ENCODE assay signal across 9 mouse cellular contexts in the genomic region with DNA sequence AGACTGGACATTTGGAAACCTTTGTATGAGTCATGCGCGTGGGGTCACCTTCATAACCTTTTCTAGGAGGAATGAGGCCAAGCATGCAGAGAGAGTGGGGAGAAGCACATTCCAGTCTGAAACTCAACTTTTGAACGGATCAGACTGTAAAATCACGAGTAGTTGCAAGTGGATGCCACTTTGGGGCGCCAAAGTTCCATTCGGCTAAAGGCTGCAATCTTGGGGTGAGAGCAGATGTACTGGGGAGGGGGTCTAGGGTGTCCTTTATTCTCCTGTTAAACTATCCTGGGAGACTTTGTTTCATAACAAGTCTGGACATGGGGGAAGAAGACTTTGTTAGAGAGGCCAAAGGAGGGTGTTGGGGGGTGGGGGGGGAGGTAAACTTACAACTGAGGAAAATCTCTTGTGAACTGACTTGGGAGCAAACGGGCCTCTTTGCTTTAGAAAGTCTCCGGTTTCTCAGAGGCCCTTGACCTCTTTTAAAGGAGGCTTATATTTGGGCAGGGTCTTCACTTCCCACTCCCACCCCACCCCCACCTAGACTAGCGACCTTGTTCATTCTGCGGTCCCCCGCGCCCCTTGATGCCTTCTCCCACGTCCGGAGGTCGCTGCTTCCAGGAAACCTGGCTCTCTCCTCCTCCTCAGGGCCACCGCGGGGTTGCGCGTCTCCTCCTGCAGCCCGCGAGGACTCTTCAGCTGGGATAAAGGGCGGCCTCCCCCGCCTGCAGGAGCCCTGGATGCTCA. TPM values are rescaled to one million over a fixed set of nuclear protein-coding genes. Genes with fewer than 3 reads are reported as not detected.
DNase-seq lines count a peak whose midpoint lies in the region; ATAC-seq and TF ChIP-seq lines count a peak whose summit lies in the region.
"Had no signal": no experiment of that assay in that cellular context is flagged by ENCODE, and none has a peak within 500 bp of the region (broad histone marks: within the 10 kb centered on the region; RNA-seq: fewer than 3 reads in every experiment).

No protein-coding gene starts in this region.

- DNase-seq in heart, adult 8-10 months (ENCODE audit: low spot score) = no peak
- DNase-seq in ES-E14 (ENCODE audit: low read depth, low spot score) = no peak
- peak; percentile 80 for DNase-seq in embryonic facial prominence, embryonic 10.5 days (ENCODE audit: low spot score)
- DNase-seq in hindbrain, postnatal 0 days (ENCODE audit: low spot score) = peak; percentile 91
- DNase-seq in mesoderm, embryonic 11.5 days (ENCODE audit: low read depth, low spot score) = peak; percentile 84
- DNase-seq in MN1 (ENCODE audit: low spot score) = no peak

- peak; percentile 92 for TF ChIP-seq CTCF in hindbrain, postnatal 0 days (IDR thresholded peaks at IDR 0.05; ENCODE audit: low read depth)

- H3K4me3 ChIP-seq in heart, embryonic 14.5 days (ENCODE audit: control insufficient read depth in 1 of 2, insufficient read depth in 1 of 2, low read depth in 1 of 2, low read length in 2 of 2) = peak overlapping the region; percentile 28 to 38
- H3K4me3 ChIP-seq in ES-E14 (ENCODE audit: insufficient read depth in 1 of 2, low read depth in 1 of 2, low read length in 2 of 2, poor library complexity in 1 of 2, severe bottlenecking in 1 of 2) = peak overlapping the region; percentile 57 to 58
- peak overlapping the region; percentile 58 for H3K4me3 ChIP-seq in embryonic facial prominence, embryonic 10.5 days
- H3K4me3 ChIP-seq in hindbrain, postnatal 0 days (ENCODE audit: low read length) = peak overlapping the region; percentile 44
- H3K4me3 ChIP-seq: liver, embryonic 15.5 days had no signal

- H3K4me2 ChIP-seq in heart, embryonic 14.5 days (ENCODE audit: low read length) = peak overlapping the region; percentile 68
- H3K4me2 ChIP-seq in hindbrain, postnatal 0 days (ENCODE audit: low read depth, low read length) = peak overlapping the region; percentile 90
- H3K4me2 ChIP-seq: liver, embryonic 15.5 days had no signal

- in situ Hi-C loops in ES-E14 (cut with MboI; ENCODE audit: low sequenced_read_pairs in 2 of 2, unreplicated experiment in 2 of 2) = no loop called here

- peaks cover 2 to 5% of the 10 kb centered on the region in 2 experiments; a peak in 1 of 4 replicates for H3K4me1 ChIP-seq in heart, embryonic 14.5 days (ENCODE audit: control insufficient read depth in 2 of 2, insufficient read depth in 2 of 2, low read length in 2 of 2)
- H3K4me1 ChIP-seq in ES-E14 (ENCODE audit: control insufficient read depth in 2 of 2, insufficient read depth in 2 of 2, low read length in 2 of 2, poor library complexity in 1 of 2) = no peaks in the 10 kb centered on the region
- H3K4me1 ChIP-seq in embryonic facial prominence, embryonic 10.5 days = peaks cover 36% of the 10 kb centered on the region
- H3K4me1 ChIP-seq in hindbrain, postnatal 0 days (ENCODE audit: insufficient read depth, low read length) = no peaks in the 10 kb centered on the region
- H3K4me1 ChIP-seq: liver, embryonic 15.5 days had no signal

- H3K27ac ChIP-seq in heart, embryonic 14.5 days (replicated peaks in 1 of 2; ENCODE audit: control insufficient read depth in 1 of 2, insufficient read depth in 1 of 2, low read depth in 2 of 2, low read length in 2 of 2) = no peak overlapping the region
- no peak overlapping the region for H3K27ac ChIP-seq in ES-E14 (ENCODE audit: insufficient read depth, low read depth, low read length, poor library complexity, severe bottlenecking)
- peak overlapping the region; percentile 70 for H3K27ac ChIP-seq in embryonic facial prominence, embryonic 10.5 days (replicated peaks)
- H3K27ac ChIP-seq in hindbrain, postnatal 0 days = peak overlapping the region; percentile 82
- H3K27ac ChIP-seq: liver, embryonic 15.5 days had no signal

- H3K9me3 ChIP-seq in heart, embryonic 14.5 days (ENCODE audit: control insufficient read depth, low read length) = no peaks in the 10 kb centered on the region
- no peaks in the 10 kb centered on the region for H3K9me3 ChIP-seq in ES-E14 (ENCODE audit: control insufficient read depth, insufficient read depth, low read depth, low read length)
- no peaks in the 10 kb centered on the region for H3K9me3 ChIP-seq in embryonic facial prominence, embryonic 10.5 days
- no peaks in the 10 kb centered on the region for H3K9me3 ChIP-seq in hindbrain, postnatal 0 days (ENCODE audit: low read length)
- H3K9me3 ChIP-seq: liver, embryonic 15.5 days had no signal

- no peak for ATAC-seq in heart, embryonic 14.5 days (ENCODE audit: insufficient number of reproducible peaks, insufficient read depth, low FRiP score, low read depth)
- peak; percentile 81 for ATAC-seq in hindbrain, postnatal 0 days
- ATAC-seq in granulocyte monocyte progenitor cell, adult 5-6 weeks (replicated peaks; ENCODE audit: poor library complexity, severe bottlenecking) = no peak

- no peak overlapping the region for H3K9ac ChIP-seq in heart, embryonic 14.5 days (ENCODE audit: low read length)
- H3K9ac ChIP-seq in ES-E14 (ENCODE audit: insufficient read depth, low read depth, low read length, poor library complexity, severe bottlenecking) = no peak overlapping the region
- H3K9ac ChIP-seq in hindbrain, postnatal 0 days (replicated peaks; ENCODE audit: low read length) = peak overlapping the region; percentile 47
- H3K9ac ChIP-seq: liver, embryonic 15.5 days had no signal

- H3K27me3 ChIP-seq in heart, embryonic 14.5 days (ENCODE audit: control insufficient read depth, insufficient read depth, low read length) = peaks cover 73% of the 10 kb centered on the region
- peaks cover 76% of the 10 kb centered on the region for H3K27me3 ChIP-seq in embryonic facial prominence, embryonic 10.5 days (replicated peaks; ENCODE audit: low read depth, poor library complexity, severe bottlenecking)
- no peaks in the 10 kb centered on the region for H3K27me3 ChIP-seq in hindbrain, postnatal 0 days (ENCODE audit: insufficient read depth, low read length)

- under 1% methylated on average over 23 of the region's 23 CpGs for WGBS in heart, embryonic 14.5 days
- under 1% methylated on average over 23 of the region's 23 CpGs for WGBS in embryonic facial prominence, embryonic 10.5 days
- WGBS in hindbrain, postnatal 0 days = under 1% methylated on average over 23 of the region's 23 CpGs

- H3K36me3 ChIP-seq in heart, embryonic 14.5 days (ENCODE audit: control insufficient read depth, insufficient read depth, low read length) = no peaks in the 10 kb centered on the region
- H3K36me3 ChIP-seq in ES-E14 (ENCODE audit: control insufficient read depth, insufficient read depth, low read length, poor library complexity, severe bottlenecking) = no peaks in the 10 kb centered on the region
- no peaks in the 10 kb centered on the region for H3K36me3 ChIP-seq in embryonic facial prominence, embryonic 10.5 days (replicated peaks)
- H3K36me3 ChIP-seq in hindbrain, postnatal 0 days (ENCODE audit: insufficient read depth, low read length) = no peaks in the 10 kb centered on the region
- H3K36me3 ChIP-seq: liver, embryonic 15.5 days had no signal

TF ChIP-seq in ES-E14, 5 proteins besides CTCF, POLR2A, EP300 and RAD21:
- 0 out of 2 replicates have a peak, but pooled peaks have one; percentile 81 for TF ChIP-seq ZC3H11A (IDR thresholded peaks at IDR 0.05; ENCODE audit: borderline replicate concordance, low read depth, low read length)
- TF ChIP-seq HCFC1 (IDR thresholded peaks at IDR 0.05; ENCODE audit: borderline replicate concordance, insufficient read depth, low read length) = no peak
TF ChIP-seq in ES-E14: peak in this region for 1.

RNA-seq across cellular contexts. Expression of a gene that starts 11.0 kb away (rescaled TPM):
- 0.03 and 0.04 TPM in 2 replicates for polyA plus RNA-seq in heart, embryonic 14.5 days (2014; fragmentation: Nextera tagmentation; extraction: Ambion mirVana)
- total RNA-seq in heart, adult 8-10 months (2022) = under 1 TPM in 1 of 4 experiments, not detected in 3; 0.03 TPM
- total RNA-seq in ES-E14 (2012; rRNA removed) = 0.18 TPM in 1 of 2 replicates, not detected in the other
- polyA plus RNA-seq in embryonic facial prominence, embryonic 10.5 days (2016; fragmentation: Nextera tagmentation; extraction: Ambion mirVana) = 3.4 and 11.1 TPM in 2 replicates
- 17.9 and 19.4 TPM in 2 replicates for total RNA-seq in hindbrain, postnatal 0 days (2014; rRNA removed)
- 13.8 and 14.6 TPM in 2 replicates for polyA plus RNA-seq in hindbrain, postnatal 0 days (2015; fragmentation: Nextera tagmentation; extraction: Ambion mirVana)
- not detected in 2 replicates for total RNA-seq in granulocyte monocyte progenitor cell, adult 5-6 weeks (2014; fragmentation: Nextera tagmentation)
- not detected in 2 replicates for total RNA-seq in granulocyte monocyte progenitor cell, adult 5-6 weeks (2017)

Comparison
In these comparisons a context has a peak if more than half of its experiments do, and no peak if none do; other contexts are left out.
1. H3K27ac ChIP-seq: peak in embryonic facial prominence, embryonic 10.5 days (single experiment) and hindbrain, postnatal 0 days (single experiment); none in heart, embryonic 14.5 days (0 of 2) and ES-E14 (single experiment).
2. DNase-seq: peak in embryonic facial prominence, embryonic 10.5 days (single experiment), hindbrain, postnatal 0 days (single experiment) and mesoderm, embryonic 11.5 days (single experiment); none in heart, adult 8-10 months (single experiment), ES-E14 (single experiment) and MN1 (single experiment).
3. RNA of a gene that starts 11.0 kb away (total RNA-seq): 17.9 to 19.4 TPM in hindbrain, postnatal 0 days; 0.18 TPM in ES-E14, 0.03 TPM in heart, adult 8-10 months and not detected in granulocyte monocyte progenitor cell, adult 5-6 weeks; every median in the first group is over 10 times any median in the second.
4. Peak in every context shown above with its lines, with median percentiles within 50 percentile points of each other: H3K4me3 ChIP-seq.